Mouse (Mus musculus): ENCODE measurements around the gene Kcnmb2.

DNA sequence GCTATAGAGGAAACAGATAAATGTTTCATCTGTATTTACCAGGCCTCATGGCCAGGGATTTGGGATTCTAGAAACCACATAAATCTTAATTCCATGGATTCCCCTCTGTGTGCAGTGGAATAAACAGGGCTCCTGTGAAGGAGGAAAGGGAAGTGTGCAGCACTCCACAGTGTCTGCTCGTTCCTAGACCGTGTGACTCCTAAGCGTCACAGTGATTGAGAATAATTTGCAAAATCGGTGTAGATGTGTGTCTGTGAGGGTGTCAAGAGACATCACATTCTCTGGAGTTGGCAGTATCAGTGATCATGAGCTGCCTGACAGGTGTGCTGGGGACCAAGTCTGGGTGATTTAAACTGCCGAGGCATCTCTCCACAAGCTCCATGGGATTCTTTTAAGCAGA is 8.9 kb downstream of the Kcnmb2 start:
- TF ChIP-seq CTCF (IDR thresholded peaks at IDR 0.05; ENCODE audit: extremely low read depth, insufficient read depth, insufficient read length, insufficient replicate concordance) = no peak
- TF ChIP-seq POLR2A (IDR thresholded peaks at IDR 0.05; ENCODE audit: low read depth, low read length) = no peak

Data from spleen, adult 2 months (tissue).